Mouse (Mus musculus) urinary bladder, postnatal 4 days (tissue): ENCODE measurements around the gene Cd247.

Experiments used
- DNase-seq, 2 experiments: peaks; one replicate each; pipeline ENCODE4 v3.0.0; 2021 to 2022; ENCODE audit warnings: low spot score in 2 of 2

The Cd247 gene

DNA sequence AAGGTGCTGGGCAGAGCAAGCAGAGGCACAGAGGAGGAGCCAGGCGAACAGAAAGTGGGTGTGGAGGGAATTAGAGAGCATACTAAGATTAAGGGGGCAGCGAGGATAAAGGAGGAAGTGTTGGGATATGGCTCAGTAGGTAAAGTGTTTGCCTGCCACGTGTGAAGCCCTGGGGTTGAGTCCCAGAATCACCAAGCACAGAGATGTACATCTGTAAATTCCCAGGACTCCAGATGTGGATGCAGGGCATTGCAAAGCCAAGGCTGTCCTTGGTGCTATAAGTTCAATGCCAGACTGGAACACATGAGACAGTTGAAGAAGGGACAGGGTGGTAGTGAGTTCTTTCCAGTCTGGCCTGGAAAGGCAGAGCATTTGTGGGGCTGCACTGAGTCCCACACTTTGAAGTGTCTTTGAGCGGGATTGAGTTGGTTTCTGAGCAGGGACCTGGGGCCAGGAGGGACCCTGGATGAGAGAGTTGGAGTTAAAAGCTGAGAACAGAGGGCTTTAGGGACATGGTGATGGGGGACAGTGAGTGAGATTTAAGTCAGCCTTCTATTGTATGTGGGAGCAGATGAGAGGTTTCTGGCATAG lies 64.7 kb downstream of the Cd247 start:
- peak in 1 of 2 experiments; percentile 33 for DNase-seq

- DNase-seq, result peak; percentile 52 to 76
Measured at GRCm38 (mm10) chr1:165853729-165854420, 65.4 kb downstream of the Cd247 start.

DNA sequence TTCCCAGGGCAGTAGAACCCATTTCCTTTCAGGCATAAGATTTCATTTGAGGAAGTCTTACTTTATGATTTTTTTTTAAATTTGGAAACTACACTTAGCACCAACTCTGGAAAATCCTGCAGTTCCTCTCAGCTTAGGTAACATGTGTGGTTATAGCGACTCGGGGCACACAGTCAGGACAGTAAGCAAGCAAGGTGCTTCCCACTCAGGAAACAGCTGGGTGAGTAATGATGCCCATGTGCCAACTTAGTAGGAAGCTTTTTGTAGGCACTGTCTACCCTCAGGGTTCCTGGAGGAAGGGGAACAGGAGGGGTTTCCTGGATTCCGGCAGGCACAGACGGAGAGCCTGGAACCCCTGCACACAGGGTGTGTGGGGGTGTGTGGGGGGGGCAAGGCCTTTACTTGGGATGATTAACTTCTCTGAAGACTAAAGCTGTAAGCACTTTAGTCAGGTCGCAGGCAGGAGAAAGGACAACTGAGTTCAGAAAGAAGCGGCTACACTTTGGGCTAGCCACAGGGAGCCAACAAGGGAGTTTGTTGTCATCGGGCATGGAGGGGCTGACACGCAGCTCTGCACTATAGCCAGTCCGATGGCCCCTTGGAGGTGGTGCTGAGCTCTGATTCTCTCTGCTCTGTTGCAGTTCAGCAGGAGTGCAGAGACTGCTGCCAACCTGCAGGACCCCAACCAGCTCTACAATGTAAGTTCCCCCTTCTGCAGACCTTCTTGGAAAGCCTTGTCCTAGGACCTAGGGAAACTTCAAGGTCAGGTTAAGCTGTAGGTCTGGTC lies 67.5 kb downstream of the Cd247 start:
- peak in 1 of 2 experiments; percentile 51 for DNase-seq

DNA sequence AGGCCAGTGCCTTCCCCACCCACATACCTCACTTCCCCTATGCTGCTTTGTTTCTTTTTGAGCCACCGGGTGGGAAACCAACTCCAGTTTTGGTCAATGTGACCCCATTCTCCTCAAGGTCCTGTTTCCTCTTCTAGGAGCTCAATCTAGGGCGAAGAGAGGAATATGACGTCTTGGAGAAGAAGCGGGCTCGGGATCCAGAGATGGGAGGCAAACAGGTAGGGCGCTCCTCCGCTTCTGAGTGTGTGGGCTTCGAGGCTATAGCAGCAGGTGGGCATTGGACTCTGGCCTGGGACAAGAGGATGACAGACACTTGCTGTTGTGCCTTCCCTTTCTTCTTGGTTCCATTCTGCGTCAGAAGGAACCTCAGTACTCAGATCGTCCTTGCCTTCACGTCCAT lies 68.8 kb downstream of the Cd247 start:
- peak in 1 of 2 experiments; percentile 53 for DNase-seq

- DNase-seq, result peak; percentile 16 to 55
Measured at GRCm38 (mm10) chr1:165858356-165858755, 69.9 kb downstream of the Cd247 start.

- peak in 1 of 2 experiments; percentile 13 for DNase-seq
Measured at GRCm38 (mm10) chr1:165860373-165861234, 72.1 kb downstream of the Cd247 start.

- DNase-seq, result no peak
Measured at GRCm38 (mm10) chr1:165861235-165861609, 72.7 kb downstream of the Cd247 start.

DNA sequence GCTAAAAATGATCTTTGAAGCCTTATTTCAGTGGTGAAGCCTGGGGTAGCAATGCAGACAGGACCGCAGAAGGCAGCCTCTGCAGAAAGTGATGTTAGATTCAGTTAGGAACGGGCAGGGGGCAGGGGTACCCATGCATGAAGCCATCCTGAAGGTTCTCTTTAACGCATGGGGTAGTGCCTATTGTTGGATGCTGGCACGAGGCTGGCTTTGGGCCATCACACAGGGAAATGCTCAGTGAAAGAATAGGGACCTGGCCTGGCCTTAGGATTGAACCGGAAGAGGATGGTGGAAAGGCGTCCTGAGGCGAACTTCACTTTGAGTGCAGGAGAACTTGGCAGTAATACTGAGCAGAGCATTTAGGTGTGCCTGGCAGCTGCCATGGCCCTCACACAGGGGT lies 73.6 kb downstream of the Cd247 start:
- peak; percentile 12 to 55 for DNase-seq

GRCm38 (mm10) chr1:165864864-165865795 lies 76.6 kb downstream of the Cd247 start:
- no peak for DNase-seq

DNA sequence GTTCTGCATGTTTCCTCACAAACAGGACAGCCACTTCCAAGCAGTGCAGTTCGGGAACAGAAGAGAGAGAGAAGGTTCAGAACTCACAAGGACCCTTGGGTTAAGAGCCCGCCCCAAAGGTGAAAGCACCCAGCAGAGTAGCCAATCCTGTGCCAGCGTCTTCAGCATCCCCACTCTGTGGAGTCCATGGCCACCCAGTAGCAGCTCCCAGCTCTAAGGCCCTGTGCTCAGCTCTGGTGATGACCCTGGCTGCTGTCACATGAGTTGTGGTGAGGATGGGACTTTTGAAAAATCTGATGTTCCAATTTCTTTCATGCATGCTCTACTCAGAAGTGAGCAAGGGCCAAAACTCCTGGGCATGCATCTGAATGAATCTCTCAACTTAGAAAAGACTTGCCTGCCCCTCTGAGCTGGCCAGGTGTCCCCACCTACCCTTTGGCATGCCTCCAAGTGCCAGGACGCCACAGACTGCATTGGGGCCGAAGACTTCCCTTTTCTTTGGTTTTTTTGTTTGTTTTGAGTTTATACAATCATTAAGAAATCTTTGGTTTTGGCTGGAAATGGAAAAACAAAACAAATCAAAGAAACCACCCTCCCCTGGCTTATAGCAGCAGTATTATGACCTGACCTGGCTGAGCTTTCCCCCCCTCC lies 78.3 kb downstream of the Cd247 start:
- DNase-seq, result no peak

DNA sequence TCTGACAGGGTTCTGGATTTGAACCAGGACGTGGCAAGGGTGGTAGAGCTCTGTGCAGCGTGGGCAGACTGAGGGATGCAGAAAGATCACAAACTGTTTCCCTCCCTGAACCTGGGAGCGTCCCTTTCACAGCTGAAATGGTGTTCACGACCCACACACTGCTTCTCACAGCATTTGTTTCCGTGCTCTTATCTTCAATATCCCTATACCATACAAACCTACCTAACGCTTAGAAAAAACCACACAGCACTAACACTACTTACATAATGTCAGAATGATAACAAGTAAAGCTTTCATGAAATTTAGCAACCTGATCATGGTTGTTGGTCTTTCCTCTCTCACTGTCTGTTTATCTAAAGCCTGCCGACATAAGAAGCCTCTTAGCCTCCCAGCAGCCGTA lies 80.2 kb downstream of the Cd247 start:
- no peak for DNase-seq

DNA sequence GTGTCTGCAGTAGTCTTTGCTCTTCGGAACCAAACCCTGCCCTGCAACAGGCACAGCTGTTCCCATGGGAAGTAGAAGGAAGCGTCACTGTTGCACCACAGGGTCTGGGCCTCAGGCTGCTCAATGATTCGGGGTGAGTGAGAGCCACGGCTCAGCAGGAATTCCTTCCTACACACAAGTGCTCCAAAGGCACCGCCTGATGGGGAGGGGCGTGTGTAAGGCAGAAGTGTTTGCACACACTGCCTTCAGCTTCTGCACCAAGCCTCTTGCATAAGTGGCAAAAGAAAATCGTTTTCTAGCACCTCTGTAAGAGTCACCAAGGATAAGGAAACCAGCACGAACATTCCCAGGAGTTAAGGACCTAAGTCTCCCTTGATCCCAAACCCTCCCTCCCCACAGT lies 86.2 kb downstream of the Cd247 start:
- DNase-seq, result no peak

GRCm38 (mm10) chr1:165875520-165876284 lies 87.2 kb downstream of the Cd247 start:
- no peak for DNase-seq

GRCm38 (mm10) chr1:165878751-165879150 lies 90.3 kb downstream of the Cd247 start:
- no peak for DNase-seq

DNA sequence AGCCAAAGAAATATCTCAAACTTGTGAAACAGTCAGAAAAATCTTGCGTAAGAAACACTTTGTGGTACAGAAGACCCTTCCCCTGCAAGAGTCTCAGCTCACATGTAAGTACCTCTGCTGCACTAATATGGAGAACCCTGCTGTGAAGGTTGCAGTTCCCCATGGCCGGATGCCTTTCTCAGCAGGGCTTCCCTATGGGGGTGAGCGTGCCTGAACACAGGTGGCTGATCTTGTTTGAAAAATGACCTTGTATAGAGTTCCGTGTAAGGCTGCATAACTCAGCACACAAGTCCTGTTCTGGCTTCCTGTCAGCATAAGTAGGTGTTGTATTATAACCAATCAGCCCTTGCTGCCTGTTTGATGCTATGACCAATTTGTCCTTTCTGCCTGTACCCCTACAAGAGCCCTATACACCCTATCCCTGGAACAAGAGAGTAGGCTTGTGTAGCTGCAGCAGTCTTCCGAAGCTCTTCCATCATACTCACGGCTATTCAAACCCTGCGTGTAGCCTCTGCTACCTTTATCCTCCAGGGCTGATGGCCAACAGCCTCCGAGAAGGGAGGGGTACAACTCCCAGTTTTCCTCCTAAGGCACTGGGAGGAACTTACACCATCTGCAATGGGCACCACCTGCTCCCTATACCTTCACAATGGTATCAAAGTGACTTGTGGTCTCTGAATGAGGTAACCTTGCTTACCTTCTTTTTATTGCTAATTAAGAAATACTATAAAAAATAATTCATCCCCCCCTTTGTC lies 93.8 kb downstream of the Cd247 start:
- DNase-seq, result no peak

DNA sequence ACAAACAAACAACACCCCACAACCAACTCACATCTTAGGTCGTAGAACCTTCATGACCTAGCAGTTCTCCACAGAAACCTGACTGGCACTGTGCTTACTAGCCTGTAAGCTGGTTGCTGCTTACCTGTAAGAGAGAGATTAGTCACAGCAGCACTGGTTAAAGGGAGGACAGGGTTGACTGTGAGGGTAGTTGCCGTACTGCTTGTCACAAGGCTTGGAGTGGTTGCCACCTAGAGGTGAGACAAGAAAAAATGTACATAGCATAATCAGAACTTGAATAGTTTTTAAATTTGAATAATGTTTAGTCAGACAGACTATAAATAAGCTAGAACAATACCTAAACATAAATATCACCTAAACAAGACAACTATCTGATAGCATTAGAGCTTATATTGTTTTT lies 103.2 kb downstream of the Cd247 start:
- no peak for DNase-seq

DNA sequence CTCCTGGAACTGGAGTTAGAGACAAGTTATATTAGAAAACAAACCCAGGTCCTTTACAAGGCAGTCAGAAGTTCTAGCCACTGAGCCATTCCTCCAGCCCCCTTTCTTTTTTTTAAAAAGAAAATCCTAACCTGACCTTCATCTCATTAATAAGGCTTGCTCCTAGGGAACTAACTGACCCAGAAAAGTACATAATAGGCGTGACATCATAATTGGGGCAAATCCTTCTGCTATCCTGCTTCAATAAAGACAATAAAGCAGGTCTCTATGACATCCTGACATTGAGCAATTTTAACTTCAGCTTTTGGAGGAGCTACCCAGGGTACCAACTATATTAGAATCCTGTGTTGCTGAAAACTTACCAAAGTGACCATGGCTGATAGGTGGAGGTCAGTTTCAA lies 115.1 kb downstream of the Cd247 start:
- DNase-seq, result no peak

DNA sequence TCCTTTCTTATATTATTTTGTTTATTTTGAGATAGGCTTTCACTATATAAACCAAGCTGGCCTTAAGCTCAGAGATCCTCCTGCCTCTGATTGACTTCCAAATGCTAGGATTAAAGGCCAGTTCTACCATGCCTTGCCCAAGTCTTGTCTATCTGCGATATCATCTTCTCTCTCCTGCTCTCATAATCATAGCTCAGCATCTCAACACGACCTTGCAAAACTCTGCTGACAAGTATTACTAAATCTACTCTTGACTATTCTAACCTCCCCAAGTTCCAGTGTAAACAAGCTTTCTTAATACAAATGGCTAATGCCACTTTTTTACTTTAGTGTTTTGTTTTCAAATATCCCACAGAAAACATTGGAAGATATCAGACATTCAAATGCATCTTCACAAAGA lies 119.7 kb downstream of the Cd247 start:
- no peak for DNase-seq

DNA sequence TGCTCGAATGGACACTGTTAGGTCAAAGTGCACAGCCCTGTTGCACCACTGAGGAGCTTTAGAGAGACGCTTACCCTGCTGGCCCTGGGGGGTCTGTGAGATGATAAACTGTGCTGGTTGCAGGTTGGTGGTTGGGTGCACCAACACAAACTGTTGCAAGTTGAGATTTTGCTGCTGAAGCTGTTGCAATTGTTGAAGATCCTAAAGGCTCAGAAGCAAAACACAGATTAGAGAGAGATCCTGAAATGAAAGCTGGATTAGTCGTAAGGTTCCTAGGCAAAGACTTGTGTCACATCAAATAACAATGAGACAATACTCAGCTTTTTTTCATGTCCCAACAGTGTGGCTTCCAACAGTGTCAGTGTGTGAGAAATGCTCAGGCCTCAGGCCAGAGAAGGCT lies 120.3 kb downstream of the Cd247 start:
- no peak for DNase-seq
